Mouse (Mus musculus) lung, embryonic 14.5 days (tissue): Measurements from ENCODE around the gene Pdpk1. TPM values are rescaled to one million over a fixed set of nuclear protein-coding genes. Genes with fewer than 3 reads are reported as not detected.

Experiments used
- ATAC-seq: fragments of 200-750 bp; cut with Nextera tagmentation; 2 replicates; pipeline ENCODE4 v1.8.0; 2017; ENCODE audit warnings: mild to moderate bottlenecking, moderate TSS enrichment, moderate library complexity; ENCODE audit not compliant: insufficient read depth
- DNase-seq: peaks from one replicate; pipeline ENCODE4 v3.0.0-alpha.2; 2015
- H3K27ac ChIP-seq: fragments of 300-500 bp; sonication (generic); 2 replicates; pipeline ENCODE4 v1.5.1; 2014; ENCODE audit warnings: low read depth, mild to moderate bottlenecking, moderate library complexity
- H3K27me3 ChIP-seq: fragments of 300-500 bp; sonication (generic); 2 replicates; pipeline ENCODE4 v1.6.1; 2014; ENCODE audit warnings: low read length, control low read depth; ENCODE audit not compliant: insufficient read depth
- H3K36me3 ChIP-seq: fragments of 300-500 bp; sonication (generic); 2 replicates; pipeline ENCODE4 v1.6.1; 2014; ENCODE audit warnings: control low read depth; ENCODE audit not compliant: insufficient read depth
- H3K4me1 ChIP-seq: fragments of 300-500 bp; sonication (generic); 2 replicates; pipeline ENCODE4 v1.6.1; 2014; ENCODE audit warnings: antibody characterized with exemption, control low read depth; ENCODE audit not compliant: insufficient read depth
- H3K4me2 ChIP-seq: fragments of 300-500 bp; sonication (generic); 2 replicates; pipeline ENCODE4 v1.6.1; 2014; ENCODE audit warnings: mild to moderate bottlenecking
- H3K4me3 ChIP-seq: fragments of 300-500 bp; sonication (generic); 2 replicates; pipeline ENCODE4 v1.5.1; 2014; ENCODE audit warnings: low read depth, low read length
- H3K9ac ChIP-seq: fragments of 300-500 bp; sonication (generic); 2 replicates; pipeline ENCODE4 v1.6.1; 2014
- H3K9me3 ChIP-seq: fragments of 300-500 bp; sonication (generic); 2 replicates; pipeline ENCODE4 v1.6.1; 2016; ENCODE audit warnings: low read depth, low read length, control low read depth
- CTCF ChIP-seq: IDR thresholded peaks from 2 replicates; pipeline ENCODE4 v1.5.1; 2016; ENCODE audit warnings: antibody characterized with exemption, low read depth
- WGBS: fragments of 180-500 bp; shearing (Covaris S2); extraction: QIAGEN DNeasy Blood & Tissue Kit; methylation state at CpG from one replicate; pipeline ENCODE4 v1.1.7; 2014; 5-methylcytosine and 5-hydroxymethylcytosine counted together
- polyA plus RNA-seq: library from polyadenylated mRNA; unstranded; fragments of >200 nt; fragmentation: Nextera tagmentation; extraction: Ambion mirVana; gene quantifications from 2 replicates; pipeline ENCODE4 v1.2.1, GENCODE M21; 2014

Pdpk1 gene
- polyA plus RNA-seq, 1 experiment from 2014 or later = 37.3 TPM

DNA sequence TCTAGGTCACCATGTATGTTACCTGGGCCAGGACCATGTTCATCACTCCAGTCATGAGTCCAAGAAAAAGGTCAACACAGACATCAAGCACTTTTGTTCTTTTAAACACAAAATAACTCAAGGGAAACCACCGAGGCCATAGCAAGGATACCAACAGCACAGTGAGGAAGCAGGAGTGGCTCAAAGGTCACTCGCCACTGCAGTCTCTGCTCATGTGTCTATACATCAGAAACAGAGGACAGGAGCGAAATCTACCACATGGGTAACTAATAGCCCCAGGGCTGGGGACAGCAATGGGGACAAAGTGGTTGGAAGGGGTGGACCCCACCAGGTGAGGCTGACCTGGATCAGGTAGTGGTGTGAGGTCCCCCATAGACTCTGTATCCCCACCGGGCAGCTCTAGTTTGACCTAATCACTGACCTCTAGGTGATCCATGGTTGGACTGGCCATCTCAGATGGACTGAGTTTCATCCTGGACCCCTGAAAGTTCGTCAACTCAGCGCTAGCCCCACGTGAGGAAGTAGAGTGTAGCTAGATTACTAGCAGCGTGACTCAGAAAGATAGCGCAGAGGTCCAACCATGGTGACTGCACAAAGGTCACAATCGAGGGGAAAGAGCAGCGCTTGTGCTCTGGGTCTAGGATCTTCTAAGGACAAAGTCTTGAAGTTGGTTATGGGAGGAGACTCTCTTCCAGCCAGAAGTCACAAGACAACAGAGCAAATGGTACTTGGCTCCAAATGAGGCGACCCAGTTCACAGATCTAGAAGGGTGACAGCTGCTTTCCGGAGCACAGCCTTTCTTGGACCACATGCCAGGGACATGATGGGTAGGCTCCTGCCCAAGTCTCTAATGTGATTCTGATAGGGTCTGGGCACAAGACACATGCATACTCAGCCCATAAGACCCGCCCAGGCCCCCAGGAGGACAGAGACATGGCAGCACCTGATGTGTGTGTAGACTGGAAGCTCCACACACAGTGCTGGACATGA is 93.8 kb downstream of the Pdpk1 start:
- ATAC-seq (no peak), DNase-seq (no peak)
- Histone ChIP-seq H3K4me3 (no peak overlapping the region), H3K27me3 (no peaks in the 10 kb centered on the region), H3K9ac (no peak overlapping the region), H3K36me3 (peaks cover 82% of the 10 kb centered on the region), H3K9me3 (no peaks in the 10 kb centered on the region), H3K4me2 (no peak overlapping the region), H3K27ac (no peak overlapping the region), H3K4me1 (no peaks in the 10 kb centered on the region)
- TF ChIP-seq CTCF = no peak
- 90% methylated on average over 14 of the region's 14 CpGs for WGBS

DNA sequence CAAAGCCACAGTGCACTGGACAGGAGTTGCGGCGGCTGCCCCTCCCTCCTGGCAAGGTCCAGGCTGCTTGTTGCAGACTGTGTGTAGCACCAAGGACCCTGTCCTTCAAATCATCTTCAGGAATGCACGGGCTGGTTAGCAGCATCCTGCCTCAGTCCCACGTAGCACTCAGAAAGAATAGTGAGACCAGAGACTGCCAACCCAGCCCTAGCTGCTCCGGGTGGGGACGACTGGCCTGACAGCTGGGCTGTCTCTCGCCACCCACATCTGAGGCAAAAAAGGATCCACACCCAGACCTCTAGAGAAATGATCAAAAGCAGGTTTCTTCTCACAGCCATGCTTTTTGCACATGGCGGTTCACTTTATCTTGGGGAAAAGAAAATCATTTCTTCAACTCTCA is 101.7 kb downstream of the Pdpk1 start:
- no peaks in the 10 kb centered on the region for H3K9me3 ChIP-seq
- H3K36me3 ChIP-seq = peaks cover 69% of the 10 kb centered on the region
- no peak for ATAC-seq
- H3K27me3 ChIP-seq = no peaks in the 10 kb centered on the region
- TF ChIP-seq CTCF = no peak
- H3K27ac ChIP-seq = no peak overlapping the region
- H3K4me1 ChIP-seq = no peaks in the 10 kb centered on the region
- H3K9ac ChIP-seq = no peak overlapping the region
- WGBS = 87% methylated on average over 8 of the region's 8 CpGs
- no peak overlapping the region for H3K4me2 ChIP-seq
- H3K4me3 ChIP-seq = no peak overlapping the region
- no peak for DNase-seq

DNA sequence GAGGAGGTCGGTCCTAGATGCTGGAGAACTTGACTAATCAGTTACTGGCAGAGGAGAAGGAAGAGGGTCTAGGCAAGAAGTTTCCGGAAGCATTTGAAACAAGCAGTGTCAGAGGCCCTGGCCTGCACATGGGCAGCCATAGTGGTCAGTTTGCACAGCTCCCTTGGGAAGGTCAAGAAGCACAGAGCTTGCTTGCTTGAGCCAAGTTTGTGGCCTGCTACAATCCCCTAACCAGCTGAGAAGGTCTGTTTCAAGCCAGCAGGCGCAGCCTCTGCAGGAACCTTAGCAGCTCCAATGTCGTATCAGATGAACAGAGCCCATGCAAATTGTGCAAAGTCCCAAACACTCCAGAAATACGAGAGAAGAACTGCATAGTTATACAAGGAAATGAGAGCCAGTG is 102.7 kb downstream of the Pdpk1 start:
- Histone ChIP-seq H3K27me3 (no peaks in the 10 kb centered on the region), H3K4me2 (no peak overlapping the region), H3K4me1 (no peaks in the 10 kb centered on the region), H3K36me3 (peaks cover 60% of the 10 kb centered on the region), H3K9ac (no peak overlapping the region), H3K4me3 (no peak overlapping the region), H3K9me3 (no peaks in the 10 kb centered on the region), H3K27ac (no peak overlapping the region)
- no peak for ATAC-seq
- no peak for DNase-seq
- TF ChIP-seq CTCF = no peak
- WGBS = 69% methylated on average over 5 of the region's 5 CpGs

DNA sequence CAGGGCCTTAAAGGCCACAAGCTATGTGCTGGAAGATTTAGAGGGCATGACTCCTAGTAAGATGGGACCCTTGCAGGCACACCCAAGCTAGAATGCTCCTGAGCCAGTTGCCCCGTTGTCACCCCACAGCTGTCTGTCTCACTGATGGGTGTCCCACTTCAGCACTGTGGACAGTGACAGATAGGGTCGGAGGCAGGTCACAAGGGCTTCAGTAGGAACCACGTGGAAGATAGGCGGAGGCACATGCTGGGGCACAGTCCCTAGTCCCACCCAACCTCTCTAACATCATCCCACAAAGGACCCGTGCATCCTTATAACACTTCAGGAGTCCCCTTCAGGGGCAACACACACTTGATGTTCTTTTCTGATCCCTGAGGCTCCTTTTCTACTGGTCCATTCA is 104.7 kb downstream of the Pdpk1 start:
- Histone ChIP-seq H3K9me3 (no peaks in the 10 kb centered on the region), H3K27ac (no peak overlapping the region), H3K4me3 (no peak overlapping the region), H3K4me1 (no peaks in the 10 kb centered on the region), H3K27me3 (no peaks in the 10 kb centered on the region), H3K4me2 (no peak overlapping the region), H3K36me3 (peaks cover 43% of the 10 kb centered on the region), H3K9ac (no peak overlapping the region)
- 27% methylated on average over 5 of the region's 5 CpGs for WGBS
- no peak for ATAC-seq
- TF ChIP-seq CTCF = no peak
- DNase-seq = no peak

DNA sequence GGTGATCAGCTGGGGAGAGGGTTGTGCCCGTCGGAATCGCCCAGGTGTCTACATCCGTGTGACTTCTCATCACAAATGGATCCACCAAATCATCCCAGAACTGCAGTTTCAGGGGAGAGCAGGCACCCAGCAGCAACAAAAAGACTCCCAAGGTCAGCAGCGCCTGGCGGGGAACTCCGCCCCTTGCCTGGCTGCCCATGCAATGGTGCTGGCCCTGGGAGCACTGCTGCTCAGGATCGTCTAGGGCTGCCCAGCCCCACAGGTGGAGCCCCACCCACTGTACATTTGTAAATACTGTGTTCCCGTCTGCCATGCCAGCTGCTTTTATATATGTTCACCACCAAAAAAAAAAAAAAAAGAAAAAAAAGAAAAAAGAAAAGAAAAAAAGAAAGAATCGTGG is 105.1 kb downstream of the Pdpk1 start:
- Histone ChIP-seq H3K27ac (no peak overlapping the region), H3K36me3 (peaks cover 39% of the 10 kb centered on the region), H3K4me3 (no peak overlapping the region), H3K4me1 (no peaks in the 10 kb centered on the region), H3K9ac (no peak overlapping the region), H3K4me2 (no peak overlapping the region), H3K27me3 (no peaks in the 10 kb centered on the region), H3K9me3 (no peaks in the 10 kb centered on the region)
- TF ChIP-seq CTCF = no peak
- no peak for ATAC-seq
- no peak for DNase-seq
- WGBS = 75% methylated on average over 10 of the region's 10 CpGs

DNA sequence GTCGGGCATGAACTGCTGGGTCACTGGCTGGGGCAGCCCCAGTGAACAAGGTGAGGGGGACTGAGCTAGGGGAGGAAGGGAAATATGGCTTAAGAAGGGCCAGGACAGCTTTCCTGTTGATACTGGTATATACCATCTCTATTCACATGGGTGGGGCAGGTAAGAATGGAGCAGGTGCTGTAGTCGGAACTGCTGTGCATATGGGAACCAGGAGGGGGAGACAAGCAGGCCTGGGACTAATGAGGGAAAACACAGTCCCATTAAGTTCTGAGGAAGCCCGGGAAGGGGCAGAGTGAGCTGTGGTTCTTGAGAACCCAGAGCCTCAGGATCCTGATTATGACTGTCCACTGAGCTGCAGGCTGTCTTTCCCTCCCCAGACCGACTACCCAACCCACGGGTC is 106.2 kb downstream of the Pdpk1 start:
- DNase-seq (no peak), ATAC-seq (no peak)
- peak; percentile 29 for TF ChIP-seq CTCF
- Histone ChIP-seq H3K27ac (no peak overlapping the region), H3K9ac (no peak overlapping the region), H3K4me3 (no peak overlapping the region), H3K27me3 (no peaks in the 10 kb centered on the region), H3K4me1 (no peaks in the 10 kb centered on the region), H3K4me2 (no peak overlapping the region), H3K36me3 (peaks cover 29% of the 10 kb centered on the region), H3K9me3 (no peaks in the 10 kb centered on the region)
- WGBS = 64% methylated on average over 5 of the region's 5 CpGs

DNA sequence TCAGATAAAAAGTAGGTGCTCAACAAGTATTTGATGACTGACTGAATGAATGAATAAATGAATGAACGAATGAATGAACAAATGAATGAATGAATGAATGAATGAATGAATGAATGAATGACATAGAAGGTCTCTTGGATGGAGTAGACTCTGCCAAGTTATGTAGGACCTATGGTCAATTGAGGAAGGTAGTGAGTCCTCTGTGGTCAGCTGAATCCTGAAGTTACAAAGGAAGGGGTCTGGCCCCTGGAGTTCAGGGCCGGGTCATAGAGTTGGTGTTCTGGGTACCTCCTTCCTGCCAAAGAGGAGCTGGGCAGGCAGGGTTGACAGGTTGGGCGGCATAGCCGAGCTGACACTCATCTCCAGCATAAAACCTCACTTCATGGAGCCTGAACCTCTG is 112.9 kb downstream of the Pdpk1 start, which contains the start of gene Prss27:
Gene Prss27, plus strand, starts transcription at position 301 of the 400 bp plus-strand sequence.
- H3K36me3 ChIP-seq = no peaks in the 10 kb centered on the region
- no peaks in the 10 kb centered on the region for H3K9me3 ChIP-seq
- no peak for ATAC-seq
- H3K4me2 ChIP-seq = no peak within 1 kb of the TSS
- H3K9ac ChIP-seq = no peak within 1 kb of the TSS
- DNase-seq = no peak
- TF ChIP-seq CTCF = no peak
- H3K27ac ChIP-seq = no peak within 1 kb of the TSS
- no peaks in the 10 kb centered on the region for H3K27me3 ChIP-seq
- H3K4me3 ChIP-seq = no peak within 1 kb of the TSS
- 63% methylated on average over 4 of the region's 4 CpGs for WGBS
- H3K4me1 ChIP-seq = no peaks in the 10 kb centered on the region
